Mouse (Mus musculus) heart, embryonic 10.5 days (tissue): ENCODE data around the gene Alkbh1. TPM values are rescaled to one million over a fixed set of nuclear protein-coding genes. Genes with fewer than 3 reads are reported as not detected.

ENCODE experiments used
- DNase-seq: peaks from one replicate; pipeline ENCODE4 v3.0.0-alpha.2; 2017; ENCODE audit warnings: low spot score
- H3K27ac ChIP-seq: fragments of 300-500 bp; sonication (generic); 2 replicates; pipeline ENCODE4 v1.5.1; 2016; ENCODE audit warnings: mild to moderate bottlenecking
- H3K27me3 ChIP-seq: fragments of 300-500 bp; sonication (generic); 2 replicates; pipeline ENCODE4 v1.6.1; 2016; ENCODE audit warnings: mild to moderate bottlenecking; ENCODE audit not compliant: poor library complexity, insufficient read depth, severe bottlenecking
- H3K36me3 ChIP-seq: fragments of 300-500 bp; sonication (generic); 2 replicates; pipeline ENCODE4 v1.6.1; 2016; ENCODE audit warnings: mild to moderate bottlenecking, moderate library complexity
- H3K4me1 ChIP-seq: fragments of 300-500 bp; sonication (generic); 2 replicates; pipeline ENCODE4 v1.6.1; 2016; ENCODE audit warnings: mild to moderate bottlenecking
- H3K4me3 ChIP-seq: fragments of 300-500 bp; sonication (generic); 2 replicates; pipeline ENCODE4 v1.5.1; 2016; ENCODE audit warnings: mild to moderate bottlenecking, moderate library complexity
- H3K9me3 ChIP-seq: fragments of 300-500 bp; sonication (generic); 2 replicates; pipeline ENCODE4 v1.6.1; 2016; ENCODE audit warnings: mild to moderate bottlenecking, moderate library complexity
- WGBS: fragments of 180-500 bp; shearing (Covaris S2); methylation state at CpG from one replicate; pipeline ENCODE4 v1.1.7; 2016; 5-methylcytosine and 5-hydroxymethylcytosine counted together
- microRNA-seq: library from miRNA; unstranded; fragments of <30 nt; microRNA quantifications from one replicate; pipeline ENCODE4, GENCODE M21; 2017
- polyA plus RNA-seq: library from polyadenylated mRNA; unstranded; fragments of >200 nt; fragmentation: Nextera tagmentation; extraction: Ambion mirVana; gene quantifications from 2 replicates; pipeline ENCODE4 v1.2.1, GENCODE M21; 2016

Alkbh1 gene
- polyA plus RNA-seq, 1 experiment from 2014 or later = 61.9 TPM

- Histone ChIP-seq H3K4me3 (no peak overlapping the region), H3K4me1 (peaks cover 14% of the 10 kb centered on the region), H3K27me3 (no peaks in the 10 kb centered on the region), H3K9me3 (no peaks in the 10 kb centered on the region), H3K27ac (peak overlapping the region; percentile 93; the same call in 1 of the 2 replicates), H3K36me3 (no peaks in the 10 kb centered on the region)
- DNase-seq = no peak
- WGBS = 76% methylated on average over 3 of the region's 3 CpGs
Observed at GRCm38 (mm10) chr12:87389231-87389630, 54.6 kb downstream of the Alkbh1 start.

- peak within 1 kb of the TSS; percentile 96 for H3K4me3 ChIP-seq
- H3K27ac ChIP-seq = peak within 1 kb of the TSS; percentile 93
- no peaks in the 10 kb centered on the region for H3K9me3 ChIP-seq
- peak; percentile 100 for DNase-seq
- H3K27me3 ChIP-seq = no peaks in the 10 kb centered on the region
- H3K4me1 ChIP-seq = peaks cover 14% of the 10 kb centered on the region
- under 1% methylated on average over 45 of the region's 45 CpGs for WGBS
- H3K36me3 ChIP-seq = no peaks in the 10 kb centered on the region
Observed at GRCm38 (mm10) chr12:87388122-87388774, 55.6 kb downstream of the Alkbh1 start, which contains the start of gene Sptlc2. Sptlc2 (minus strand) TSS chr12:87388355.

GRCm38 (mm10) chr12:87387171-87388121 is 56.4 kb downstream of the Alkbh1 start:
- WGBS = under 1% methylated on average over 65 of the region's 65 CpGs
- peaks cover 14% of the 10 kb centered on the region for H3K4me1 ChIP-seq
- no peaks in the 10 kb centered on the region for H3K36me3 ChIP-seq
- H3K9me3 ChIP-seq = no peaks in the 10 kb centered on the region
- peak overlapping the region; percentile 93 for H3K27ac ChIP-seq
- no peaks in the 10 kb centered on the region for H3K27me3 ChIP-seq
- no peak for DNase-seq
- H3K4me3 ChIP-seq = peak overlapping the region; percentile 96

GRCm38 (mm10) chr12:87385051-87385450 is 58.8 kb downstream of the Alkbh1 start:
- Histone ChIP-seq H3K27me3 (no peaks in the 10 kb centered on the region), H3K4me1 (peaks cover 34% of the 10 kb centered on the region), H3K9me3 (no peaks in the 10 kb centered on the region), H3K36me3 (no peaks in the 10 kb centered on the region), H3K4me3 (no peak overlapping the region), H3K27ac (no peak overlapping the region)
- DNase-seq = no peak
- WGBS = 85% methylated on average over 3 of the region's 3 CpGs

GRCm38 (mm10) chr12:87381380-87381682 is 62.5 kb downstream of the Alkbh1 start:
- WGBS = 29% methylated on average over 2 of the region's 2 CpGs

GRCm38 (mm10) chr12:87380586-87381379 is 63.0 kb downstream of the Alkbh1 start:
- H3K4me1 ChIP-seq = peaks cover 21% of the 10 kb centered on the region
- H3K9me3 ChIP-seq = no peaks in the 10 kb centered on the region
- DNase-seq = no peak
- WGBS = 69% methylated on average over 10 of the region's 10 CpGs
- H3K4me3 ChIP-seq = no peak overlapping the region
- H3K36me3 ChIP-seq = no peaks in the 10 kb centered on the region
- no peaks in the 10 kb centered on the region for H3K27me3 ChIP-seq
- 0 out of 2 replicates have a peak overlapping the region, but pooled peaks have one; percentile 69 for H3K27ac ChIP-seq

More at GRCm38 (mm10) chr12:87381380-87381682, 62.5 kb downstream of the Alkbh1 start:
- no peak overlapping the region for H3K4me3 ChIP-seq
- H3K4me1 ChIP-seq = peaks cover 25% of the 10 kb centered on the region
- no peaks in the 10 kb centered on the region for H3K36me3 ChIP-seq
- H3K27me3 ChIP-seq = no peaks in the 10 kb centered on the region
- no peak for DNase-seq
- H3K27ac ChIP-seq = no peak overlapping the region
- no peaks in the 10 kb centered on the region for H3K9me3 ChIP-seq

GRCm38 (mm10) chr12:87379496-87379895 is 64.3 kb downstream of the Alkbh1 start:
- Histone ChIP-seq H3K4me3 (no peak overlapping the region), H3K9me3 (no peaks in the 10 kb centered on the region), H3K36me3 (no peaks in the 10 kb centered on the region), H3K4me1 (peaks cover 21% of the 10 kb centered on the region), H3K27ac (no peak overlapping the region), H3K27me3 (no peaks in the 10 kb centered on the region)
- DNase-seq = no peak
- WGBS = 73% methylated on average over 2 of the region's 2 CpGs

Small RNA genes within 50 kb of the gene (microRNA-seq; reads per million reads assigned to microRNA genes)
- 37.4 reads per million, percentile 41 among the genes with 10 or more reads in this experiment for gene Mir3068

Other genes with a start within 250 kb of the Alkbh1 start
- 2.1 and 2.3 TPM in 2 replicates for gene Samd15, start 244.3 kb downstream of the Alkbh1 start, polyA plus RNA-seq
- 2.0 and 2.4 TPM in 2 replicates for gene Tmed8, start 243.6 kb downstream of the Alkbh1 start, polyA plus RNA-seq
- gene Noxred1, start 205.3 kb downstream of the Alkbh1 start, polyA plus RNA-seq = 0.80 and 0.90 TPM in 2 replicates
- gene Vipas39, start 177.8 kb downstream of the Alkbh1 start, polyA plus RNA-seq = 37.4 and 39.7 TPM in 2 replicates
- gene Ahsa1, start 177.5 kb downstream of the Alkbh1 start, polyA plus RNA-seq = 237 and 277 TPM in 2 replicates
- gene Ism2, start 144.3 kb downstream of the Alkbh1 start, polyA plus RNA-seq = 0.71 and 0.84 TPM in 2 replicates
- gene Sptlc2, start 55.7 kb downstream of the Alkbh1 start, polyA plus RNA-seq = 76.7 and 76.9 TPM in 2 replicates
- gene Slirp, start 121 bp downstream of the Alkbh1 start, polyA plus RNA-seq = 265 and 273 TPM in 2 replicates
- 94.5 and 116 TPM in 2 replicates for gene Snw1, start 28.3 kb upstream of the Alkbh1 start, polyA plus RNA-seq
- gene Gm5788, start 50.7 kb upstream of the Alkbh1 start, polyA plus RNA-seq = not detected in 2 replicates
- gene Gm8300, start 70.3 kb upstream of the Alkbh1 start, polyA plus RNA-seq = not detected in 2 replicates
- gene Oog1, start 158.7 kb upstream of the Alkbh1 start, polyA plus RNA-seq = not detected in 2 replicates
- gene Gm4027, start 174.9 kb upstream of the Alkbh1 start, polyA plus RNA-seq = not detected in 2 replicates
- gene Gm16381, start 200.6 kb upstream of the Alkbh1 start, polyA plus RNA-seq = not detected in 2 replicates